Comparison of ENCODE assay signal across 8 mouse cellular contexts in genomic region chr13:30085005-30085404, GRCm38 (mm10). TPM values are rescaled to one million over a fixed set of nuclear protein-coding genes. Genes with fewer than 3 reads are reported as not detected.
DNase-seq lines count a peak whose midpoint lies in the region; ATAC-seq lines count a peak whose summit lies in the region.

No protein-coding gene starts in this region.

- peaks cover 8% of the 10 kb centered on the region; the same call in 1 of the 2 replicates for H3K4me1 ChIP-seq in intestine, embryonic 14.5 days (replicated peaks; ENCODE audit: control insufficient read depth, insufficient read depth, low read length)

- ATAC-seq in intestine, embryonic 14.5 days (replicated peaks; ENCODE audit: low FRiP score, low TSS enrichment, low read depth), result peak; percentile 76; the same call in 1 of the 2 replicates
- ATAC-seq in megakaryocyte-erythroid progenitor cell, adult 5-6 weeks (replicated peaks; ENCODE audit: low FRiP score, low TSS enrichment, poor library complexity, severe bottlenecking), result peak; percentile 97

- no peaks in the 10 kb centered on the region for H3K36me3 ChIP-seq in intestine, embryonic 14.5 days (ENCODE audit: control insufficient read depth, insufficient read depth, low read length)

- peak; percentile 77 to 81 for DNase-seq in adrenal gland, adult 18-20 months (ENCODE audit: low spot score in 2 of 2)
- peak; percentile 93 for DNase-seq in embryo, embryonic 11 days
- peak; percentile 63 for DNase-seq in gastrocnemius, postnatal 25 days
- DNase-seq in intestine, embryonic 14.5 days (ENCODE audit: low spot score), result peak; percentile 98
- peak; percentile 82 to 87 for DNase-seq in left cerebral cortex, postnatal 10 days (ENCODE audit: extremely low spot score in 1 of 2, low spot score in 2 of 2)
- peak; percentile 87 for DNase-seq in right cerebral cortex, postnatal 14 days
- DNase-seq in urinary bladder, postnatal 25 days (ENCODE audit: low spot score), result peak; percentile 77

- no peak overlapping the region for H3K27ac ChIP-seq in intestine, embryonic 14.5 days (ENCODE audit: low read depth)

- no peak overlapping the region for H3K9ac ChIP-seq in intestine, embryonic 14.5 days (ENCODE audit: low read length)

- no peaks in the 10 kb centered on the region for H3K9me3 ChIP-seq in intestine, embryonic 14.5 days (ENCODE audit: control insufficient read depth, low read length)

- no peak overlapping the region for H3K4me3 ChIP-seq in intestine, embryonic 14.5 days (ENCODE audit: low read depth, low read length)

- peak overlapping the region; percentile 34 for H3K4me2 ChIP-seq in intestine, embryonic 14.5 days (ENCODE audit: low read length)

- under 1% methylated on average over 10 of the region's 10 CpGs for whole genome bisulfite sequencing in intestine, embryonic 14.5 days

- no peaks in the 10 kb centered on the region for H3K27me3 ChIP-seq in intestine, embryonic 14.5 days (replicated peaks; ENCODE audit: control insufficient read depth, insufficient read depth, low read length)

- intact Hi-C loops in left cerebral cortex, postnatal 10 days (cut with DNase I), result loop anchor here (2.0 to 5.0 kb wide), 2 partner anchors 100 to 228 kb away; partner anchors contain the start of gene Cdkal1

RNA-seq across cellular contexts. Expression of gene Mboat1, which starts 51.3 kb away (rescaled TPM):
- total RNA-seq in adrenal gland, adult 18-20 months (2021), result 1 to 10 TPM; 2.4 to 2.9 TPM
- total RNA-seq in gastrocnemius, postnatal 25 days (2021), result 1 to 10 TPM; 1.7 to 2.5 TPM
- 49.4 and 49.6 TPM in 2 replicates for polyA plus RNA-seq in intestine, embryonic 14.5 days (2014; fragmentation: Nextera tagmentation; extraction: Ambion mirVana)
- total RNA-seq in left cerebral cortex, postnatal 10 days (2021), result 1 to 10 TPM; 1.1 to 1.9 TPM
- 0.87 and 1.2 TPM in 2 replicates for total RNA-seq in megakaryocyte-erythroid progenitor cell, adult 5-6 weeks (2014; fragmentation: Nextera tagmentation)
- total RNA-seq in megakaryocyte-erythroid progenitor cell, adult 5-6 weeks (2017), result 0.38 and 0.65 TPM in 2 replicates
